Mouse (Mus musculus) midbrain, embryonic 11.5 days (tissue): ENCODE data around the gene Nudcd3. TPM values are rescaled to one million over a fixed set of nuclear protein-coding genes. Genes with fewer than 3 reads are reported as not detected.
"Not testable (repeated sequence)": the region's sequence is repeated elsewhere in the genome, so short reads cannot be mapped to it uniquely, and the experiment has no call there.

Experiments used
- ATAC-seq: fragments of 200-750 bp; cut with Nextera tagmentation; 2 replicates; pipeline ENCODE4 v1.8.0; 2017; ENCODE audit warnings: moderate TSS enrichment, moderate library complexity; ENCODE audit not compliant: low FRiP score
- DNase-seq: peaks from one replicate; pipeline ENCODE4 v3.0.0; 2015; ENCODE audit warnings: low spot score; ENCODE audit errors: missing footprints
- H3K27ac ChIP-seq: fragments of 300-500 bp; sonication (generic); 2 replicates; pipeline ENCODE4 v1.5.1; 2014; ENCODE audit warnings: low read depth, low read length
- H3K27me3 ChIP-seq: fragments of 300-500 bp; sonication (generic); 2 replicates; pipeline ENCODE4 v1.6.1; 2014; ENCODE audit warnings: mild to moderate bottlenecking, low read length, moderate library complexity, mixed read lengths; ENCODE audit not compliant: control insufficient read depth, insufficient read depth
- H3K36me3 ChIP-seq: fragments of 300-500 bp; sonication (generic); 2 replicates; pipeline ENCODE4 v1.6.1; 2014; ENCODE audit warnings: mild to moderate bottlenecking, low read length, moderate library complexity, mixed read lengths; ENCODE audit not compliant: control insufficient read depth, insufficient read depth
- H3K4me1 ChIP-seq: fragments of 300-500 bp; sonication (generic); 2 replicates; pipeline ENCODE4 v1.6.1; 2014; ENCODE audit warnings: low read length; ENCODE audit not compliant: control insufficient read depth, insufficient read depth
- H3K4me2 ChIP-seq: fragments of 300-500 bp; sonication (generic); 2 replicates; pipeline ENCODE4 v1.6.1; 2014; ENCODE audit warnings: mild to moderate bottlenecking, moderate library complexity
- H3K4me3 ChIP-seq: fragments of 300-500 bp; sonication (generic); 2 replicates; pipeline ENCODE4 v1.5.1; 2014; ENCODE audit warnings: low read depth, low read length
- H3K9ac ChIP-seq: fragments of 300-500 bp; sonication (generic); 2 replicates; pipeline ENCODE4 v1.6.1; 2014; ENCODE audit warnings: low read length
- H3K9me3 ChIP-seq: fragments of 300-500 bp; sonication (generic); 2 replicates; pipeline ENCODE4 v1.6.1; 2016; ENCODE audit warnings: low read length; ENCODE audit not compliant: control insufficient read depth
- WGBS: fragments of 180-500 bp; shearing (Covaris S2); extraction: QIAGEN DNeasy Blood & Tissue Kit; methylation state at CpG from one replicate; pipeline ENCODE4 v1.1.7; 2014; 5-methylcytosine and 5-hydroxymethylcytosine counted together
- polyA plus RNA-seq: library from polyadenylated mRNA; unstranded; fragments of >200 nt; fragmentation: Nextera tagmentation; extraction: Ambion mirVana; gene quantifications from 2 replicates; pipeline ENCODE4 v1.2.1, GENCODE M21; 2014

Gene Nudcd3
- polyA plus RNA-seq, 1 experiment from 2014 or later = 46.8 TPM

- WGBS = 97% methylated on average over 6 of the region's 6 CpGs
- ATAC-seq = no peak
Measured at GRCm38 (mm10) chr11:6120001-6120400, 80.2 kb downstream of the Nudcd3 start.

GRCm38 (mm10) chr11:6119312-6119711 is 80.9 kb downstream of the Nudcd3 start:
- Histone ChIP-seq H3K4me3 (no peak overlapping the region), H3K4me1 (no peaks in the 10 kb centered on the region), H3K9ac (no peak overlapping the region), H3K27me3 (no peaks in the 10 kb centered on the region), H3K27ac (no peak overlapping the region), H3K9me3 (no peaks in the 10 kb centered on the region), H3K36me3 (no peaks in the 10 kb centered on the region), H3K4me2 (no peak overlapping the region)
- ATAC-seq = no peak
- DNase-seq = peak; percentile 17
- WGBS = 91% methylated on average over 11 of the region's 11 CpGs

More at GRCm38 (mm10) chr11:6120001-6120400, 80.2 kb downstream of the Nudcd3 start:
- no peaks in the 10 kb centered on the region for H3K4me1 ChIP-seq
- no peaks in the 10 kb centered on the region for H3K9me3 ChIP-seq
- no peak for DNase-seq
- H3K9ac ChIP-seq = no peak overlapping the region
- no peak overlapping the region for H3K4me3 ChIP-seq
- H3K27me3 ChIP-seq = no peaks in the 10 kb centered on the region
- H3K4me2 ChIP-seq = no peak overlapping the region
- H3K27ac ChIP-seq = no peak overlapping the region
- H3K36me3 ChIP-seq = no peaks in the 10 kb centered on the region

- Histone ChIP-seq H3K4me3 (no peak overlapping the region), H3K27me3 (no peaks in the 10 kb centered on the region), H3K36me3 (peaks cover 4% of the 10 kb centered on the region; the same call in 1 of the 2 replicates), H3K27ac (no peak overlapping the region), H3K4me2 (no peak overlapping the region), H3K4me1 (no peaks in the 10 kb centered on the region), H3K9me3 (no peaks in the 10 kb centered on the region), H3K9ac (no peak overlapping the region)
- DNase-seq = peak; percentile 14
- no peak for ATAC-seq
- WGBS = 92% methylated on average over 2 of the region's 2 CpGs
Measured at GRCm38 (mm10) chr11:6117956-6118355, 82.3 kb downstream of the Nudcd3 start.

GRCm38 (mm10) chr11:6111734-6112484 is 88.3 kb downstream of the Nudcd3 start:
- no peaks in the 10 kb centered on the region for H3K27me3 ChIP-seq
- 96% methylated on average over 5 of the region's 5 CpGs for WGBS
- no peak overlapping the region for H3K27ac ChIP-seq
- no peak overlapping the region for H3K4me2 ChIP-seq
- no peaks in the 10 kb centered on the region for H3K9me3 ChIP-seq
- peaks cover 12% of the 10 kb centered on the region; the same call in 1 of the 2 replicates for H3K36me3 ChIP-seq
- no peak overlapping the region for H3K9ac ChIP-seq
- DNase-seq (no peak), ATAC-seq (no peak)
- H3K4me3 ChIP-seq = no peak overlapping the region
- no peaks in the 10 kb centered on the region for H3K4me1 ChIP-seq

GRCm38 (mm10) chr11:6109990-6110389 is 90.2 kb downstream of the Nudcd3 start:
- no peaks in the 10 kb centered on the region for H3K27me3 ChIP-seq
- no peak overlapping the region for H3K27ac ChIP-seq
- no peak overlapping the region for H3K4me2 ChIP-seq
- no peak overlapping the region for H3K9ac ChIP-seq
- no peaks in the 10 kb centered on the region for H3K4me1 ChIP-seq
- no peak overlapping the region for H3K4me3 ChIP-seq
- ATAC-seq = no peak
- H3K36me3 ChIP-seq = peaks cover 12% of the 10 kb centered on the region; the same call in 1 of the 2 replicates
- no peaks in the 10 kb centered on the region for H3K9me3 ChIP-seq
- DNase-seq = no peak

- no peak for ATAC-seq
- H3K9ac ChIP-seq = no peak overlapping the region
- WGBS = 95% methylated on average over 5 of the region's 5 CpGs
- no peaks in the 10 kb centered on the region for H3K9me3 ChIP-seq
- no peak for DNase-seq
- H3K27me3 ChIP-seq = no peaks in the 10 kb centered on the region
- peaks cover 12% of the 10 kb centered on the region; the same call in 1 of the 2 replicates for H3K36me3 ChIP-seq
- no peak overlapping the region for H3K4me3 ChIP-seq
- H3K27ac ChIP-seq = no peak overlapping the region
- H3K4me2 ChIP-seq = no peak overlapping the region
- no peaks in the 10 kb centered on the region for H3K4me1 ChIP-seq
Measured at GRCm38 (mm10) chr11:6108296-6108695, 91.9 kb downstream of the Nudcd3 start.

- H3K9me3 ChIP-seq = no peaks in the 10 kb centered on the region
- H3K4me2 ChIP-seq = no peak overlapping the region
- WGBS = 86% methylated on average over 3 of the region's 3 CpGs
- ATAC-seq (no peak), DNase-seq (no peak)
- H3K4me1 ChIP-seq = no peaks in the 10 kb centered on the region
- H3K36me3 ChIP-seq = peaks cover 9% of the 10 kb centered on the region; the same call in 1 of the 2 replicates
- no peak overlapping the region for H3K9ac ChIP-seq
- H3K27ac ChIP-seq = no peak overlapping the region
- no peak overlapping the region for H3K4me3 ChIP-seq
- no peaks in the 10 kb centered on the region for H3K27me3 ChIP-seq
Measured at GRCm38 (mm10) chr11:6107722-6108121, 92.5 kb downstream of the Nudcd3 start.

- WGBS = 82% methylated on average over 5 of the region's 5 CpGs
- peaks cover 7% of the 10 kb centered on the region; the same call in 1 of the 2 replicates for H3K36me3 ChIP-seq
- no peak overlapping the region for H3K4me2 ChIP-seq
- no peak overlapping the region for H3K9ac ChIP-seq
- no peaks in the 10 kb centered on the region for H3K27me3 ChIP-seq
- H3K4me3 ChIP-seq = no peak overlapping the region
- H3K27ac ChIP-seq = no peak overlapping the region
- H3K4me1 ChIP-seq = no peaks in the 10 kb centered on the region
- no peaks in the 10 kb centered on the region for H3K9me3 ChIP-seq
- ATAC-seq (no peak), DNase-seq (peak; percentile 53)
Measured at GRCm38 (mm10) chr11:6104734-6105133, 95.5 kb downstream of the Nudcd3 start.

- DNase-seq, ATAC-seq, H3K9me3 ChIP-seq, H3K9ac ChIP-seq, H3K4me2 ChIP-seq, H3K36me3 ChIP-seq, H3K4me1 ChIP-seq, H3K4me3 ChIP-seq, H3K27me3 ChIP-seq, H3K27ac ChIP-seq: not testable (repeated sequence)
- 93% methylated on average over 2 of the region's 3 CpGs for WGBS
Measured at GRCm38 (mm10) chr11:6096637-6097036, 103.6 kb downstream of the Nudcd3 start.
